Mouse (Mus musculus): ENCODE results near the gene Agr2. TPM values are rescaled to one million over a fixed set of nuclear protein-coding genes. Genes with fewer than 3 reads are reported as not detected.

Agr2 gene
- polyA plus RNA-seq, 1 experiment: not detected

DNA sequence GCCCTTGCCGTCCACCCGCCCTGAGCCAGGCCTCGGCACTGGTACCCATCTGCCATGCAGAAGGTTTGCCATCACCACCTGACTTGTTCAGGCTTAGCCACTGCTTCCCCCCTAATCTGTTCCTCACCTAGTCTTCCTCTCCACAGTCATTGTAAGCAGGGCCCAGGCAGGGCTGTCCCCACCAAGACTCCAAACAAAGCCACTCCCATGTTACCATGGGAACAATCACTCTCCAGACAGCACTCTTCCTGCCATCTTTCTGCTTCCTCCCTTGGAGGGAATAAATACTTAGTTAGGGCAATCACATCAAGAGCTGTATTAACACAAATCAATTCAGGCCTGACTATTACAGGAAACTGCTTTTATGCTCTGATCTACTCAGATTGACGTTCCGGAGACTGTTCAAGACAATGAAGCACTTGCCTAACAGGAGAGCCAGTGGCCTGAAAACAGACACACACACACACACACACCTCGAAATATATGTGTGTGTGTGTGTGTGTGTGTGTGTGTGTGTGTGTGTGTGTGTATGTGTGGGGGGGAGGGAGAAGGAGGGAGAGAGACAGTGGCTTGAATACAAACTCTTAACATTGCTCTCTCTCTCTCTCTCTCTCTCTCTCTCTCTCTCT, 10.9 kb upstream of the Agr2 start:
- H3K4me3 ChIP-seq (replicated peaks; ENCODE audit: control insufficient read depth, low read depth, low read length): no peak overlapping the region
- no peak overlapping the region for H3K27ac ChIP-seq (ENCODE audit: control insufficient read depth, insufficient read depth, low read depth, low read length, poor library complexity)
- no peak for TF ChIP-seq CTCF (IDR thresholded peaks at IDR 0.05; ENCODE audit: control insufficient read depth, insufficient read depth, low read length)
- TF ChIP-seq POLR2A (IDR thresholded peaks at IDR 0.05; ENCODE audit: borderline replicate concordance, control insufficient read depth, low read depth, low read length): no peak
- H3K4me1 ChIP-seq (ENCODE audit: control insufficient read depth, insufficient read depth, low read length): peaks cover 1% of the 10 kb centered on the region; the same call in 1 of the 2 replicates
- WGBS: 10% methylated on average over 6 of the region's 6 CpGs

- H3K4me1 ChIP-seq (ENCODE audit: control insufficient read depth, insufficient read depth, low read length): peaks cover 1% of the 10 kb centered on the region; the same call in 1 of the 2 replicates
- H3K4me3 ChIP-seq (replicated peaks; ENCODE audit: control insufficient read depth, low read depth, low read length): no peak overlapping the region
- 2% methylated on average over 9 of the region's 9 CpGs for WGBS
- peak overlapping the region; percentile 10; the same call in 1 of the 2 replicates for H3K27ac ChIP-seq (ENCODE audit: control insufficient read depth, insufficient read depth, low read depth, low read length, poor library complexity)
- TF ChIP-seq POLR2A (IDR thresholded peaks at IDR 0.05; ENCODE audit: borderline replicate concordance, control insufficient read depth, low read depth, low read length): no peak
- TF ChIP-seq CTCF (IDR thresholded peaks at IDR 0.05; ENCODE audit: control insufficient read depth, insufficient read depth, low read length): no peak
These were observed 9.2 kb upstream of the Agr2 start for GRCm38 (mm10) chr12:35983472-35983871.

DNA sequence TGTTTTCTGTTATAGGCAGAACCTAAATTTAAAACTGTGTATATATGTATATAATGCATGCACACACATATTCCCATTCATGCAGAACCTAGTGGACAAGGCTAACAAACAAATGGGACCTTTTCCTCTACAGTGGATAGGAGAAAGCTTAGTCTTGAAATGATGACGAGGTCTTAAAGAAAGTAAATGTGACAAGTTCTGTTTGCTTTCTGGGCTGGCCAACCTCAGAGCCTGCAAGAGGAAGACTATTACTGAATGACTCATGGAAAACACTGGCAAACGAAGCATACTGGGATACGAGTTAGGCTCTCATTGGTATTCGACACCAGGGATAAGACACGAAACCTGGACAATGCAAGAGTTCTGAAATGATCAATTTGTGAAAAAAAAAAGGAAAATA, 8.0 kb upstream of the Agr2 start:
- TF ChIP-seq CTCF (IDR thresholded peaks at IDR 0.05; ENCODE audit: control insufficient read depth, insufficient read depth, low read length) (no peak), POLR2A (IDR thresholded peaks at IDR 0.05; ENCODE audit: borderline replicate concordance, control insufficient read depth, low read depth, low read length) (no peak)
- Histone ChIP-seq H3K4me1 (ENCODE audit: control insufficient read depth, insufficient read depth, low read length) (peaks cover 1% of the 10 kb centered on the region; the same call in 1 of the 2 replicates), H3K27ac (ENCODE audit: control insufficient read depth, insufficient read depth, low read depth, low read length, poor library complexity) (no peak overlapping the region), H3K4me3 (replicated peaks; ENCODE audit: control insufficient read depth, low read depth, low read length) (no peak overlapping the region)
- 81% methylated on average over 5 of the region's 5 CpGs for WGBS

- Histone ChIP-seq H3K27ac (ENCODE audit: control insufficient read depth, insufficient read depth, low read depth, low read length, poor library complexity) (no peak overlapping the region), H3K4me3 (replicated peaks; ENCODE audit: control insufficient read depth, low read depth, low read length) (no peak overlapping the region), H3K4me1 (ENCODE audit: control insufficient read depth, insufficient read depth, low read length) (no peaks in the 10 kb centered on the region; the same call in 1 of the 2 replicates)
- TF ChIP-seq CTCF (IDR thresholded peaks at IDR 0.05; ENCODE audit: control insufficient read depth, insufficient read depth, low read length): no peak
- TF ChIP-seq POLR2A (IDR thresholded peaks at IDR 0.05; ENCODE audit: borderline replicate concordance, control insufficient read depth, low read depth, low read length): no peak
- 67% methylated on average over 3 of the region's 3 CpGs for WGBS
These were observed 876 bp downstream of the Agr2 start for GRCm38 (mm10) chr12:35993583-35993982.

DNA sequence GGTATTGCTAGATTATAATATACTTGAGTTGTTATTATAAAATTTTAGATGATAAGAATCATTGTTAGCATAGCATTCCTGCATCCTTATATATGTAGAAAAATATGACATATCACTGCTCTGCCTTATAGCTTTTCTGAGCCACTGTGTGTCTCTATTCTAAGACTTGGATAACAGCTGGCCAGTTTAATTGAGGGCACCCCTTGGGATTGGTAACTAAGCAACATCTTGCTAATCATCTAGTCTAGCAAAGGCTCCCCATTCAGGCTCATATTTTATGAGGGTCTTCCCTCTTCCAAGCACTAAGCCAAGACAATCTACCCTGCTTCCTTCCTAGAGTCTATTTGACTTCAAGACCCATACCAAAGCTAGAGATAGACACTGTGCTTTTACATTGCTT, 1.4 kb downstream of the Agr2 start:
- no peak overlapping the region for H3K4me3 ChIP-seq (replicated peaks; ENCODE audit: control insufficient read depth, low read depth, low read length)
- no peaks in the 10 kb centered on the region; the same call in 1 of the 2 replicates for H3K4me1 ChIP-seq (ENCODE audit: control insufficient read depth, insufficient read depth, low read length)
- no peak overlapping the region for H3K27ac ChIP-seq (ENCODE audit: control insufficient read depth, insufficient read depth, low read depth, low read length, poor library complexity)
- TF ChIP-seq POLR2A (IDR thresholded peaks at IDR 0.05; ENCODE audit: borderline replicate concordance, control insufficient read depth, low read depth, low read length) (no peak), CTCF (IDR thresholded peaks at IDR 0.05; ENCODE audit: control insufficient read depth, insufficient read depth, low read length) (no peak)

DNA sequence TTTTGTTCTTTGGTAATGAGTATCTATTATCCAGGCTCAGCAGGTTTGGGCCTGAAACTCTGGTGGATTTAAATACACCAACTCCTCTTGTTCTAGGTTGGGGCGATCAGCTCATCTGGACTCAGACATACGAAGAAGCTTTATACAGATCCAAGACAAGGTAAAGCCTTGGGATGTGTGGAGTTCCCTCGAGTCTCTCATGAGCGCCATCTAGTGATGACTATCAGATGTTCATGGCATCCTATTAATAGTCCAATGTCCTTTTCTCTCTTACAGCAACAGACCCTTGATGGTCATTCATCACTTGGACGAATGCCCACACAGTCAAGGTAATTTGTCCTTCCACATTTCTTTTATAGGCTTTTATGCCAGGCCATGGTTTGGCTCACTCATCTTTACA, 3.1 kb downstream of the Agr2 start:
- no peak for TF ChIP-seq CTCF (IDR thresholded peaks at IDR 0.05; ENCODE audit: control insufficient read depth, insufficient read depth, low read length)
- no peak for TF ChIP-seq POLR2A (IDR thresholded peaks at IDR 0.05; ENCODE audit: borderline replicate concordance, control insufficient read depth, low read depth, low read length)
- WGBS: 18% methylated on average over 5 of the region's 5 CpGs
- Histone ChIP-seq H3K4me3 (replicated peaks; ENCODE audit: control insufficient read depth, low read depth, low read length) (no peak overlapping the region), H3K27ac (ENCODE audit: control insufficient read depth, insufficient read depth, low read depth, low read length, poor library complexity) (no peak overlapping the region), H3K4me1 (ENCODE audit: control insufficient read depth, insufficient read depth, low read length) (no peaks in the 10 kb centered on the region; the same call in 1 of the 2 replicates)

DNA sequence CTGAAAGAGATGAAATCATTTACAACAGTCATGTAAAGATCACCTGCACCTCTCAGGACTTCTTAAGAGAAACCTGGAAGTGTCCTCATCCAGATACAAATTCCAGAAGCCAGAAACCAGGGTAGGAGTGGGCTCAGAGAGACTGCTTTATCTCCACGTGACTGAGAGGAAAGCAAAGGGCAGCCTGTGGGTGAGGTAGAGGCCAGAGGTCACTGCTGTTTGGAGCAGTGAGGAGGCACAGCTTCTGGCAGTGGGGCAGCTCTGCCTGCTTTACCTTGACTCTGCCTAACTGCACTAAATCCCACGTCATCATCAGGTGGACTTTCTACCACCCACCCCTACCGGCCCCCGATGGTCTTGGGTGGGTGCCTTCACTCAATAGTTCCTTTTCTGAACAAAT, 12.0 kb downstream of the Agr2 start:
- Histone ChIP-seq H3K4me3 (replicated peaks; ENCODE audit: control insufficient read depth, low read depth, low read length) (no peak overlapping the region), H3K4me1 (ENCODE audit: control insufficient read depth, insufficient read depth, low read length) (no peaks in the 10 kb centered on the region), H3K27ac (ENCODE audit: control insufficient read depth, insufficient read depth, low read depth, low read length, poor library complexity) (no peak overlapping the region)
- TF ChIP-seq POLR2A (IDR thresholded peaks at IDR 0.05; ENCODE audit: borderline replicate concordance, control insufficient read depth, low read depth, low read length): no peak
- no peak for TF ChIP-seq CTCF (IDR thresholded peaks at IDR 0.05; ENCODE audit: control insufficient read depth, insufficient read depth, low read length)
- WGBS: 78% methylated on average over 4 of the region's 4 CpGs

- Histone ChIP-seq H3K27ac (ENCODE audit: control insufficient read depth, insufficient read depth, low read depth, low read length, poor library complexity) (no peak overlapping the region), H3K4me3 (replicated peaks; ENCODE audit: control insufficient read depth, low read depth, low read length) (no peak overlapping the region), H3K4me1 (ENCODE audit: control insufficient read depth, insufficient read depth, low read length) (no peaks in the 10 kb centered on the region)
- no peak for TF ChIP-seq CTCF (IDR thresholded peaks at IDR 0.05; ENCODE audit: control insufficient read depth, insufficient read depth, low read length)
- TF ChIP-seq POLR2A (IDR thresholded peaks at IDR 0.05; ENCODE audit: borderline replicate concordance, control insufficient read depth, low read depth, low read length): no peak
- 84% methylated on average over 2 of the region's 2 CpGs for whole genome bisulfite sequencing
These were observed 14.9 kb downstream of the Agr2 start for GRCm38 (mm10) chr12:36007581-36007980.

Data from bone marrow, adult 2 months (tissue).